Mouse (Mus musculus): ENCODE results near the gene Ampd2. TPM values are rescaled to one million over a fixed set of nuclear protein-coding genes. Genes with fewer than 3 reads are reported as not detected.

Ampd2 gene
- polyA plus RNA-seq (2015; fragmentation: Nextera tagmentation; extraction: Ambion mirVana), result 10.6 and 13.3 TPM in 2 replicates

GRCm38 (mm10) chr3:108086470-108086979 lies at the start of gene Ampd2:
Gene Ampd2, minus strand, starts transcription at chr3:108086651.

GRCm38 (mm10) chr3:108092536-108093115 lies 6.2 kb upstream of the Ampd2 start, which contains the start of gene Gnat2:
Gene Gnat2, plus strand, starts transcription at chr3:108092789.

GRCm38 (mm10) chr3:108044394-108045140 lies 41.9 kb downstream of the Ampd2 start, which contains the start of gene Gstm4:
Gene Gstm4, minus strand, starts transcription at chr3:108044894.

Other genes starting within 250 kb of the Ampd2 start
- gene Eps8l3, start 209.4 kb downstream of the Ampd2 start, polyA plus RNA-seq (2015; fragmentation: Nextera tagmentation; extraction: Ambion mirVana), result not detected in 2 replicates
- 106 and 112 TPM in 2 replicates for gene Gstm5, start 190.8 kb downstream of the Ampd2 start, polyA plus RNA-seq (2015; fragmentation: Nextera tagmentation; extraction: Ambion mirVana)
- 6.6 and 6.8 TPM in 2 replicates for gene Gstm7, start 154.8 kb downstream of the Ampd2 start, polyA plus RNA-seq (2015; fragmentation: Nextera tagmentation; extraction: Ambion mirVana)
- 2.7 and 3.5 TPM in 2 replicates for gene Gstm6, start 142.9 kb downstream of the Ampd2 start, polyA plus RNA-seq (2015; fragmentation: Nextera tagmentation; extraction: Ambion mirVana)
- gene Gstm3, start 117.4 kb downstream of the Ampd2 start, polyA plus RNA-seq (2015; fragmentation: Nextera tagmentation; extraction: Ambion mirVana), result not detected in 2 replicates
- gene Gstm2, start 100.2 kb downstream of the Ampd2 start, polyA plus RNA-seq (2015; fragmentation: Nextera tagmentation; extraction: Ambion mirVana), result 47.5 and 65.3 TPM in 2 replicates
- gene Gstm1, start 68.7 kb downstream of the Ampd2 start, polyA plus RNA-seq (2015; fragmentation: Nextera tagmentation; extraction: Ambion mirVana), result 115 and 116 TPM in 2 replicates
- 10.6 and 12.4 TPM in 2 replicates for gene Gstm4, start 41.8 kb downstream of the Ampd2 start, polyA plus RNA-seq (2015; fragmentation: Nextera tagmentation; extraction: Ambion mirVana)
- 0.22 and 0.27 TPM in 2 replicates for gene Gnat2, start 6.1 kb upstream of the Ampd2 start, polyA plus RNA-seq (2015; fragmentation: Nextera tagmentation; extraction: Ambion mirVana)
- gene Gnai3, start 59.5 kb upstream of the Ampd2 start, polyA plus RNA-seq (2015; fragmentation: Nextera tagmentation; extraction: Ambion mirVana), result 49.0 and 55.8 TPM in 2 replicates
- 0.11 and 0.12 TPM in 2 replicates for gene Gpr61, start 68.2 kb upstream of the Ampd2 start, polyA plus RNA-seq (2015; fragmentation: Nextera tagmentation; extraction: Ambion mirVana)
- 16.6 and 16.9 TPM in 2 replicates for gene Amigo1, start 99.7 kb upstream of the Ampd2 start, polyA plus RNA-seq (2015; fragmentation: Nextera tagmentation; extraction: Ambion mirVana)
- 1.8 and 2.1 TPM in 2 replicates for gene Cyb561d1, start 114.6 kb upstream of the Ampd2 start, polyA plus RNA-seq (2015; fragmentation: Nextera tagmentation; extraction: Ambion mirVana)
- gene Atxn7l2, start 124.3 kb upstream of the Ampd2 start, polyA plus RNA-seq (2015; fragmentation: Nextera tagmentation; extraction: Ambion mirVana), result 5.7 and 6.8 TPM in 2 replicates
- gene Sypl2, start 140.0 kb upstream of the Ampd2 start, polyA plus RNA-seq (2015; fragmentation: Nextera tagmentation; extraction: Ambion mirVana), result 204 and 213 TPM in 2 replicates
- 248 and 270 TPM in 2 replicates for gene Psma5, start 170.3 kb upstream of the Ampd2 start, polyA plus RNA-seq (2015; fragmentation: Nextera tagmentation; extraction: Ambion mirVana)
- 10.5 and 11.2 TPM in 2 replicates for gene Sort1, start 197.4 kb upstream of the Ampd2 start, polyA plus RNA-seq (2015; fragmentation: Nextera tagmentation; extraction: Ambion mirVana)

Data from skeletal muscle tissue, postnatal 0 days (tissue).